Mouse (Mus musculus): ENCODE data around the gene Gm49510.
A peak's percentile ranks its signal among the peaks of the same experiment; 100 is the strongest.

DNA sequence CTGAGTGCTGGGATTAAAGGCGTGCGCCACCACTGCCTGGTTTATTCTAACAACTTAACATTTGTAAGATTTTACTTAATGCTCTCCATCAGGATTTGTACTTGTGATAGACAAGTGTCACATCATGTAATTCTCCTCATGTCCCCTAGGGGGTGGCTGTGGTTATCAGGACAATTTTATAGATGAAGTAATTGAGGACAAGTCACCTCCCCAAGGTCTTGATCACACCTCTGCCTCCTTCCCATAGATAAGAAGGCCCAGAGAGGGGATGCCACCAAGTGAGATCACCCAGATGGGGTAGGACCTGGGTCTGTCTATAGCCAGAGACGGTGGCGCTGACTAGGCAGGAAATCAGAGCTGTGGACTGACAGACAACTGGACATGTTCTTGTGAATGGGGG, 56.9 kb downstream of the Gm49510 start:
- TF ChIP-seq CTCF (IDR thresholded peaks at IDR 0.05; ENCODE audit: low read depth) (peak; percentile 62), EP300 (IDR thresholded peaks at IDR 0.05; ENCODE audit: low read depth) (no peak)

All from liver, embryonic 14.5 days (tissue).